Mouse (Mus musculus): ENCODE measurements at regions not wholly inside any gene's neighbourhood (a gene's known extent, or its start where the extent isn't known, plus 50 kb on each side); places are given as distances from the start of the nearest gene placed in this dataset.

DNA sequence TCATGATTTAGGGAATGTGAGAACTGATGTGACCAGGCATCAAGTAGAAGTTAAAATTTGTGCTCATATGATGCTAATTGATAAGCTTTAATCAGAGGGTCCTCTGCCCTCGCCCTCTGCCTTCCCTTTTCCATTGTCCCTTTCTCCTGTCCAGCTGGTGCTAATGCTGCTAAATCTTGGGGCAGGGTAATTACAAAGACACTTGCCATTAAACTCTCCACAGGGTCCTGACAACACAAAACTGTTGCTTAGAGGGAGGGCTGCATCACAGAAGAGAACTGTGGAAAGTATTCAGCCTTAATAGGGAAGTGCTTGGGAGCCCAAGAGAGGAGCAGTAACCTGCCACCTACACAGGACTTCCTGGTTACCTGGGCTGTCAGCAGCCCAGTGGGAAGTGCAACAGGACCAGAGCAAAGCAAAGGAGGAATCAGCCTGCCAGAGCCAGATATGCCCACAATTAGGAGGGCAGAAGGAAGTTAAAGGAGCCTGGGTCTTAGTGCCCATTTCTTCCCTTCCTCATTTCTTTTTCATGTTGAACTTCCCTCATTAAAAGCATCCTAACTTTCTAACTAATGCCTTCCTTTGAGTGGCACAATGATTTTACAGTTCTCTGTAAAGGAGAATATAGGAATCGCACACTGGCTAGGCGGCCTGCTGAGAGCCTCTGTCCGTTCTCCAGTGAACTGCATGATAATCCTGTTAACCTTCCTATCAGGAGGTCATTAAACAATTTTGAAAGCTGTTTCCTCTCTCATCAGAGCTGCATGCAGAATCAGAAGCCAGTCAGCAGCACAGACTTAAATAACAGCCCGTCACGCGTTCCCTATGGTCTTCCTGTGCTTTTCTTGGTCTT lies 372.5 kb upstream of the Mef2c start:
- no peaks in the 10 kb centered on the region for H3K36me3 ChIP-seq (ENCODE audit: control insufficient read depth, insufficient read depth)
- H3K4me3 ChIP-seq (ENCODE audit: low read length) = no peak overlapping the region
- no peak for ATAC-seq (replicated peaks; ENCODE audit: extremely low read depth, insufficient read depth, low FRiP score)
- 62% methylated on average over 7 of the region's 7 CpGs for WGBS
- no peaks in the 10 kb centered on the region for H3K9me3 ChIP-seq (replicated peaks; ENCODE audit: control insufficient read depth, low read length)
- H3K4me2 ChIP-seq (ENCODE audit: low read depth, low read length) = no peak overlapping the region
- H3K4me1 ChIP-seq (ENCODE audit: control insufficient read depth, insufficient read depth, low read length) = no peaks in the 10 kb centered on the region
- H3K27ac ChIP-seq (ENCODE audit: low read length) = no peak overlapping the region
- no peaks in the 10 kb centered on the region for H3K27me3 ChIP-seq (ENCODE audit: control insufficient read depth, insufficient read depth, low read length)
- H3K9ac ChIP-seq (ENCODE audit: low read length) = no peak overlapping the region

DNA sequence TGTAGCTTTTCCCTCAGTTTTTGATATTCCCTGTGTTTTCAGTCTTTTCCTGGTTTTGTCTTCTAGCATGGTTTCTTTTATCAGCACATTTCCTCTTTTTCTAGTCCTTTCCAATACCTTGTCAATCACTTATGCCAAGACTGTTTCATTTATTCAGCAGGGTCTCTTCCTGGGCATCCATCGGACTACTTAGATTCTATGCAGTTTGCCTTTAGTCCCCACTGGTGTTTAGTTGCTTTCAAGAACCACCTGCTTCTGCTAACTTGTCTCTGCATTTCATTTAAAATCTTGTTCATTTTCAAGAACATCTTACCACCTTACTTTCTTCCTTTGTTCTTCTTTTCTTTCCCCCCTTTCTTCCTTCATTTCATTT lies 371.9 kb upstream of the Mef2c start:
- no peak overlapping the region for H3K9ac ChIP-seq (ENCODE audit: low read length)
- H3K27ac ChIP-seq (ENCODE audit: low read length) = no peak overlapping the region
- WGBS = 74% methylated on average over 1 of the region's 1 CpGs
- H3K4me1 ChIP-seq (ENCODE audit: control insufficient read depth, insufficient read depth, low read length) = no peaks in the 10 kb centered on the region
- no peak for ATAC-seq (replicated peaks; ENCODE audit: extremely low read depth, insufficient read depth, low FRiP score)
- no peak overlapping the region for H3K4me3 ChIP-seq (ENCODE audit: low read length)
- no peaks in the 10 kb centered on the region for H3K9me3 ChIP-seq (replicated peaks; ENCODE audit: control insufficient read depth, low read length)
- H3K4me2 ChIP-seq (ENCODE audit: low read depth, low read length) = no peak overlapping the region
- no peaks in the 10 kb centered on the region for H3K36me3 ChIP-seq (ENCODE audit: control insufficient read depth, insufficient read depth)
- no peaks in the 10 kb centered on the region for H3K27me3 ChIP-seq (ENCODE audit: control insufficient read depth, insufficient read depth, low read length)

DNA sequence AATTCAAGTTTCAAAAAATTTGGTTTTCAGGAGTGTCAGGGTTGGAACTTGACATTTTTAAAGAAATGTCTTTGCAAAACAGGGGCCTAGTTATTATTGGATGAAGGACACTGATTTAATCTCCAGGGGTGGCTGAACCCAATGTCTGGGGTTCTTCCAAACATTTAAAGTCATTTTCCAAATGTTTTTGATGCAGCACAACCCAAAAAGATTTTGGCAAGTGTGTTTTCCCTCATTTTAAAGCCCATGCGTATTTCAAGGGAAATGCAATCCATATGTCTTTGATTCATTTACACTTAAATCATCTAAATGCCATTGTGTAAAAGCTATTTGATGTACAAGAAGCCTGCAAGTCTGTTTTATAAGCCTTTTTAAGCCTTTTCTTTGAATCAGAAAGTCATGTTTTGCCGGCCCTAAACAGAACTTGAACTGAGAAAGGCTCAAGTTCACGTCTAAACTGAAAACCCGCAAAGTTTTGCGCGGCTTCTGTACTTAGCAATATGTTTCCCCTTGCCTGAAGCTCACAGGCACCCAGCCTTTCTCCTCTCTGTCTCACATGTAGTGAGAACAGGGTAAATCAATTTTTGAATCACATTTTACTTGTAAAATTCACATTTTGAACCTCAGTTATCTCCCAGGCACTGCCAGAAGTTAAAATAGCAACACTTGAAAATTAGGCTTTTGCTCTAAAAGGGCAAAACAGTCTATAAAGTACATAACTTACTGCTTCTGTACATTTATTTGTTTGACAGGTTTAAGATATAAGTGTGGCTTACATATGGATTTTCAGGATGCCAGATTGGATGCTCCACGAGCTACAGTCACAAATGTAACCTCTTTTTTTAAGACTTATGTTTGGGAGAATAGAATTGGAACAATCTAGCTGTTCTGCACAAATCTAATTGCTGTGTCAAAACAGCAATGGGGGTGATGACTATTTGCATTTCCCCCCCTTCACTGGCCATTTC lies 370.9 kb upstream of the Mef2c start:
- H3K9ac ChIP-seq (ENCODE audit: low read length) = no peak overlapping the region
- H3K4me3 ChIP-seq (ENCODE audit: low read length) = no peak overlapping the region
- H3K4me1 ChIP-seq (ENCODE audit: control insufficient read depth, insufficient read depth, low read length) = no peaks in the 10 kb centered on the region
- H3K4me2 ChIP-seq (ENCODE audit: low read depth, low read length) = no peak overlapping the region
- H3K9me3 ChIP-seq (replicated peaks; ENCODE audit: control insufficient read depth, low read length) = no peaks in the 10 kb centered on the region
- H3K27ac ChIP-seq (ENCODE audit: low read length) = no peak overlapping the region
- H3K36me3 ChIP-seq (ENCODE audit: control insufficient read depth, insufficient read depth) = no peaks in the 10 kb centered on the region
- ATAC-seq (replicated peaks; ENCODE audit: extremely low read depth, insufficient read depth, low FRiP score) = no peak
- H3K27me3 ChIP-seq (ENCODE audit: control insufficient read depth, insufficient read depth, low read length) = no peaks in the 10 kb centered on the region
- 87% methylated on average over 7 of the region's 7 CpGs for WGBS

DNA sequence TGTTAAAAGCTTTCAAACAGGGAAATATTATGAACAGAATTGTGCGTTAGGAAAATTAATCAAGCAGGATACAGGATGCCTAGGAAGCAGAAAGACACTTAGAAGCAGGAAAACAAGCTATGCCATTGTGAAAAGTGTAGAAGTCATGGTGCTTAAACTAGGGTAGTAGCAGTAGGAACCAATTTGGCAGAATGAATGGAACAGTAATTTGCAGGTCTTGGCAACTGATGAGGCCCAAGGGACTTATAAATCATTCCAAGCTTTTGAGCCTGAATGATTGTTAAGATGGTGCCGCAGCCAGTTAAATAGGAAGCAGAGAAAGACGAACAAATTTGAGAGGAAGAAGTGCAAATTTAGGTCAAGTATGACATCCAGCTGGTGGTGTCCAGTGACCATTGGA lies 360.5 kb upstream of the Mef2c start:
- Histone ChIP-seq H3K27me3 (ENCODE audit: control insufficient read depth, insufficient read depth, low read length) (no peaks in the 10 kb centered on the region), H3K4me2 (ENCODE audit: low read depth, low read length) (no peak overlapping the region), H3K36me3 (ENCODE audit: control insufficient read depth, insufficient read depth) (no peaks in the 10 kb centered on the region), H3K27ac (ENCODE audit: low read length) (no peak overlapping the region), H3K4me1 (ENCODE audit: control insufficient read depth, insufficient read depth, low read length) (no peaks in the 10 kb centered on the region), H3K4me3 (ENCODE audit: low read length) (no peak overlapping the region), H3K9ac (ENCODE audit: low read length) (no peak overlapping the region), H3K9me3 (replicated peaks; ENCODE audit: control insufficient read depth, low read length) (no peaks in the 10 kb centered on the region)
- ATAC-seq (replicated peaks; ENCODE audit: extremely low read depth, insufficient read depth, low FRiP score) = no peak
- 71% methylated on average over 3 of the region's 3 CpGs for WGBS

DNA sequence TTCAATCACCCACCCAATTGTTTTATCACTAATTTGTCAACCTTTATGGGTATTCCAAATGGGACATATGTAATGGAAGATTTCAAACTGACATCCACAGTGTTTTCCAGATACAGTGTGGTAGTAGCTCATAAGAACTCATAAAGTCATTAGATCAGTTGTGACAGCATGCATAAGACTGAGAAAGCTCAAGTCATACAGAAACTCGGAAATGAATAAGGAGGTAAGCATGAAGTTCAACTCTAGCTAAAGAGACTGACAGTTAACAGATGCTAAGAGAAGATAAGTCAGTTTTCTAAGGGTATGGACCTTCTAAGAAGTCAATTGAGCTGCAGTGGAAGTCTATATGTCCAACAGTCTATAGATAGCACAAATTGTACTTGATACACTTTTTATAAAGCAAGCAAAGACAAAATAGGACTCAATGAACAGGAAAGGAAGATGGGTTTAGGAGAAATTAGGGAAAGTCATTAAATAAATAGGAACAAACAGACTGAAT lies 349.2 kb upstream of the Mef2c start:
- no peak overlapping the region for H3K4me2 ChIP-seq (ENCODE audit: low read depth, low read length)
- WGBS = 59% methylated on average over 1 of the region's 1 CpGs
- no peaks in the 10 kb centered on the region for H3K36me3 ChIP-seq (ENCODE audit: control insufficient read depth, insufficient read depth)
- ATAC-seq (replicated peaks; ENCODE audit: extremely low read depth, insufficient read depth, low FRiP score) = no peak
- no peak overlapping the region for H3K27ac ChIP-seq (ENCODE audit: low read length)
- H3K27me3 ChIP-seq (ENCODE audit: control insufficient read depth, insufficient read depth, low read length) = no peaks in the 10 kb centered on the region
- no peaks in the 10 kb centered on the region for H3K4me1 ChIP-seq (ENCODE audit: control insufficient read depth, insufficient read depth, low read length)
- no peaks in the 10 kb centered on the region for H3K9me3 ChIP-seq (replicated peaks; ENCODE audit: control insufficient read depth, low read length)
- no peak overlapping the region for H3K9ac ChIP-seq (ENCODE audit: low read length)
- H3K4me3 ChIP-seq (ENCODE audit: low read length) = no peak overlapping the region

DNA sequence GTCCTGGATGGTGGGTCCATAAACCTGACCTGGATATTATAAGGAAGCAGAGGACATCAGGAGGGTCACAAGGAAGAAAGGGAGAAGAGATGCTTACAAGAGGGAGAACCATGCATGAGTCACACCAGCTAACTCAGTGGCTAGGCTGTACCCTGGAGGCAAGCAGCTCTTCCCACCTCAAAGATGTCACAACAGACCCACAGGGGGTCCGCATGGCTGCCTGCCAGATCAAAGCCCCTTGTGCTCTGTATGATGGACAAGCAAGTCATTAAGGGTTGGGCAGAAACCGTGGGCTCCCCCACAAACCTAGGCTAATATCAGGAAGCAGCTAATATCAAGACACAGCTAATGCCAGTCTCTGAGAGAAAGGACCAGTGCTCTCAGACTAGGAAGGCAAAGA lies 343.9 kb upstream of the Mef2c start:
- Histone ChIP-seq H3K4me2 (ENCODE audit: low read depth, low read length) (no peak overlapping the region), H3K27me3 (ENCODE audit: control insufficient read depth, insufficient read depth, low read length) (no peaks in the 10 kb centered on the region), H3K36me3 (ENCODE audit: control insufficient read depth, insufficient read depth) (no peaks in the 10 kb centered on the region), H3K9ac (ENCODE audit: low read length) (no peak overlapping the region), H3K4me3 (ENCODE audit: low read length) (no peak overlapping the region), H3K27ac (ENCODE audit: low read length) (no peak overlapping the region), H3K4me1 (ENCODE audit: control insufficient read depth, insufficient read depth, low read length) (no peaks in the 10 kb centered on the region), H3K9me3 (replicated peaks; ENCODE audit: control insufficient read depth, low read length) (no peaks in the 10 kb centered on the region)
- WGBS = 69% methylated on average over 2 of the region's 2 CpGs
- ATAC-seq (replicated peaks; ENCODE audit: extremely low read depth, insufficient read depth, low FRiP score) = no peak

DNA sequence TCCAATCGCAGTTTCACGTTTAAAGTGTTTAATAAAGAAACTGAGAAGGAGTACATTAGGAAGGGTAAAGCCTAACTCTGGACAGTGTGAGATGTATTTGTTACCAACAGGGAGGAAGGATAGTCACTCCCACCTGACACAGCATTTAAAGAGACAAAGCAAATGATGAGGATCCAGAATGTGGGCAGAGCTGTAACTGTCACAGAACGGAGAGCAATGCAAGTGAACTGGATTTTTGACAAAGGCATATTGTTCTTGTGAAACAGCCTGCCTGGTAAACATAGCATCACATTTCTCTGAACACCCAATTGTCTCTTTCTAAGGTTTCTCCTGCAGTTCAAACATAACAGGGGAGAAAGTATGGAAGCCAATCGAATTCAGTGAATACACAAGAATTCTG lies 341.1 kb upstream of the Mef2c start:
- no peak for ATAC-seq (replicated peaks; ENCODE audit: extremely low read depth, insufficient read depth, low FRiP score)
- Histone ChIP-seq H3K4me3 (ENCODE audit: low read length) (no peak overlapping the region), H3K27me3 (ENCODE audit: control insufficient read depth, insufficient read depth, low read length) (no peaks in the 10 kb centered on the region), H3K9ac (ENCODE audit: low read length) (no peak overlapping the region), H3K36me3 (ENCODE audit: control insufficient read depth, insufficient read depth) (no peaks in the 10 kb centered on the region), H3K4me2 (ENCODE audit: low read depth, low read length) (no peak overlapping the region), H3K4me1 (ENCODE audit: control insufficient read depth, insufficient read depth, low read length) (no peaks in the 10 kb centered on the region), H3K27ac (ENCODE audit: low read length) (no peak overlapping the region), H3K9me3 (replicated peaks; ENCODE audit: control insufficient read depth, low read length) (no peaks in the 10 kb centered on the region)
- 90% methylated on average over 4 of the region's 4 CpGs for WGBS

DNA sequence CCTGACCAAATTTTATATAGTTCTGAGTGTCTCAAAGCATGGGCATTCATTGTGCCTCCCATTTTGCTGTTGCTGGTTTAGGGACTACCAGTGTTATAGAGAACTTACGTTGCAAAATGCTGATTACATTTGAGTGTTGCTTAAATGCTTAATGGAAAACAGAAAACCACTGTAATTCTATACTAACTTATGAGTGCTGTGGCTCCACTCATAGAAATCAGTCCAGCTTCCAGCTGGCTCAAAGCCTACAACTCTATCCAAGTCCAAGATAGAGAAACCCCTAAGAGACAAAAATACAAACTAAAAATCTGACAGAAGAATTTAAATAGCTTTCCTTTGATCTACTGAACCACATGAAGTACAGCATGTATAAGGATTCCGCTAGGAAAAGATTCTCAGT lies 328.7 kb upstream of the Mef2c start:
- no peak overlapping the region for H3K9ac ChIP-seq (ENCODE audit: low read length)
- H3K27me3 ChIP-seq (ENCODE audit: control insufficient read depth, insufficient read depth, low read length) = no peaks in the 10 kb centered on the region
- no peaks in the 10 kb centered on the region for H3K9me3 ChIP-seq (replicated peaks; ENCODE audit: control insufficient read depth, low read length)
- no peaks in the 10 kb centered on the region for H3K4me1 ChIP-seq (ENCODE audit: control insufficient read depth, insufficient read depth, low read length)
- H3K4me3 ChIP-seq (ENCODE audit: low read length) = no peak overlapping the region
- no peak overlapping the region for H3K4me2 ChIP-seq (ENCODE audit: low read depth, low read length)
- H3K27ac ChIP-seq (ENCODE audit: low read length) = no peak overlapping the region
- no peaks in the 10 kb centered on the region for H3K36me3 ChIP-seq (ENCODE audit: control insufficient read depth, insufficient read depth)
- 73% methylated on average over 2 of the region's 2 CpGs for WGBS
- no peak for ATAC-seq (replicated peaks; ENCODE audit: extremely low read depth, insufficient read depth, low FRiP score)

All from heart, embryonic 16.5 days (tissue).